Mouse (Mus musculus) ES-E14 (cell line): Measurements from ENCODE around the gene Actrt2.

ENCODE experiments used
- CHD2 ChIP-seq: IDR thresholded peaks from 2 replicates; pipeline ENCODE4 v1.6.1; 2014; ENCODE audit warnings: mild to moderate bottlenecking, low read depth, low read length, inconsistent platforms
- MAFK ChIP-seq: IDR thresholded peaks from 2 replicates; pipeline ENCODE4 v1.6.1; 2014; ENCODE audit warnings: mild to moderate bottlenecking, low read depth, low read length, inconsistent platforms; ENCODE audit not compliant: insufficient read depth
- ZC3H11A ChIP-seq: IDR thresholded peaks from 2 replicates; pipeline ENCODE4 v1.6.1; 2012; ENCODE audit warnings: low read depth, mild to moderate bottlenecking, inconsistent platforms, low read length, borderline replicate concordance
- ZNF384 ChIP-seq: IDR thresholded peaks from 2 replicates; pipeline ENCODE4 v1.6.1; 2012; ENCODE audit warnings: low read depth, low read length, inconsistent platforms

DNA sequence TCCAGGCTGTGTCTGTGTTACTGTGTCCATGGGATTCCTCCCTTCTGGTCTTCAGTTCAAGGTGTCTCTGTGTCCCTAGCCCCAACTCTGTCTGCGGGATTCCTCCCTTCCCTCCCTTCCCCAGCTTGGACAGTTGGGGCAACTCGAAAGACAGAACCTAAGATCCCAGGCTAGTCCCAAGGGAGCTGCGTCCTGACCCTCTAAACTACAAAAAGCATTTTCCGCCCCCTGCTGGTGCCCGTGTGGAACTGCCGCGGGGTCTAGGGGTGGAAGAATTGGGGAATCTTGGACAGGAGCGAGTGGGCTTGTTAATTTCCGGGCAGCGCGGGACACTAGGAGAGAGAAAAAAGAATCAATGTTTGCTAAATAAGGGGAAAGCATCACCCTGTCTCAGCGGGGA is 6.9 kb upstream of the Actrt2 start:
- TF ChIP-seq CHD2 (no peak), ZC3H11A (0 out of 2 replicates have a peak, but pooled peaks have one; percentile 29), MAFK (no peak), ZNF384 (no peak)
